Mouse (Mus musculus) MEL (cell line): ENCODE data around the gene Wdr18. TPM values are rescaled to one million over a fixed set of nuclear protein-coding genes. Genes with fewer than 3 reads are reported as not detected.

Experiments
- DNase-seq: peaks from one replicate; pipeline ENCODE4 v3.0.0; 2011; ENCODE audit warnings: low read depth, low spot score
- H3K27ac ChIP-seq: 2 replicates; pipeline ENCODE4 v1.5.1; 2012; ENCODE audit warnings: low read depth, mild to moderate bottlenecking, control low read depth, low read length, moderate library complexity; ENCODE audit not compliant: control insufficient read depth
- H3K27me3 ChIP-seq, 2 experiments: fragments of 150-350 bp in 1 of 2; sonication (generic) in 1 of 2; 2 replicates each; pipeline ENCODE4 v1.6.1; 2012; ENCODE audit warnings: low read length in 2 of 2, mild to moderate bottlenecking in 2 of 2, improper control_type of control experiment in 1 of 2, moderate library complexity in 1 of 2; ENCODE audit not compliant: insufficient read depth in 2 of 2, control insufficient read depth in 1 of 2
- H3K36me3 ChIP-seq, 2 experiments: 2 replicates each; pipeline ENCODE4 v1.6.1; 2012 to 2014; ENCODE audit warnings: low read length in 2 of 2, improper control_type of control experiment in 1 of 2, inconsistent platforms in 1 of 2, mild to moderate bottlenecking in 1 of 2; ENCODE audit not compliant: insufficient read depth in 2 of 2, control insufficient read depth in 1 of 2
- H3K4me1 ChIP-seq, 2 experiments: fragments of 150-350 bp in 1 of 2; sonication (generic) in 1 of 2; 2 replicates each; pipeline ENCODE4 v1.6.1; 2012; ENCODE audit warnings: low read length in 2 of 2, improper control_type of control experiment in 1 of 2, mild to moderate bottlenecking in 1 of 2; ENCODE audit not compliant: insufficient read depth in 2 of 2, control insufficient read depth in 1 of 2
- H3K4me3 ChIP-seq, 2 experiments: fragments of 150-350 bp in 1 of 2; sonication (generic) in 1 of 2; 2 replicates each; pipeline ENCODE4 v1.5.1; 2012; ENCODE audit warnings: low read depth in 2 of 2, low read length in 2 of 2, mild to moderate bottlenecking in 2 of 2, moderate library complexity in 2 of 2, control low read depth in 1 of 2, improper control_type of control experiment in 1 of 2; ENCODE audit not compliant: control insufficient read depth in 1 of 2, insufficient read depth in 1 of 2
- H3K79me2 ChIP-seq: 2 replicates; pipeline ENCODE4 v1.6.1; 2012; ENCODE audit warnings: mild to moderate bottlenecking, low read length, moderate library complexity; ENCODE audit not compliant: control insufficient read depth, poor library complexity, insufficient read depth
- H3K9ac ChIP-seq: 2 replicates; pipeline ENCODE4 v1.6.1; 2012; ENCODE audit warnings: low read depth, mild to moderate bottlenecking, control low read depth, low read length, moderate library complexity; ENCODE audit not compliant: control insufficient read depth, poor library complexity, severe bottlenecking
- H3K9me3 ChIP-seq: fragments of 150-350 bp; sonication (generic); replicated peaks from 2 replicates; pipeline ENCODE4 v1.6.1; 2012; ENCODE audit warnings: mild to moderate bottlenecking, low read length, improper control_type of control experiment, moderate library complexity; ENCODE audit not compliant: insufficient read depth
- BHLHE40 ChIP-seq: IDR thresholded peaks from 2 replicates; pipeline ENCODE4 v1.6.1; 2012; ENCODE audit warnings: low read depth, mild to moderate bottlenecking, inconsistent platforms, low read length, improper control_type of control experiment, borderline replicate concordance
- CHD1 ChIP-seq: IDR thresholded peaks from 2 replicates; pipeline ENCODE4 v1.6.1; 2012; ENCODE audit warnings: low read depth, mild to moderate bottlenecking, inconsistent platforms, low read length, improper control_type of control experiment
- CHD2 ChIP-seq: IDR thresholded peaks from 2 replicates; pipeline ENCODE4 v1.6.1; 2011; ENCODE audit warnings: low read length, improper control_type of control experiment
- CTCF ChIP-seq, 3 experiments: IDR thresholded peaks in 2 of 3; conservative IDR thresholded peaks in 1 of 3; 2 replicates each; pipeline ENCODE4 v1.5.1; 2011 to 2012; ENCODE audit warnings: low read length in 3 of 3, low read depth in 2 of 3, mild to moderate bottlenecking in 2 of 3, improper control_type of control experiment in 1 of 3, inconsistent platforms in 1 of 3, mixed read lengths in 1 of 3, moderate library complexity in 1 of 3; ENCODE audit not compliant: control insufficient read depth in 1 of 3, insufficient read depth in 1 of 3, poor library complexity in 1 of 3, severe bottlenecking in 1 of 3
- E2F4 ChIP-seq: IDR thresholded peaks from 2 replicates; pipeline ENCODE4 v1.6.1; 2011; ENCODE audit warnings: low read depth, low read length, improper control_type of control experiment, borderline replicate concordance
- EP300 ChIP-seq, 2 experiments: IDR thresholded peaks; 2 replicates each; pipeline ENCODE4 v1.6.1; 2011; ENCODE audit warnings: improper control_type of control experiment in 2 of 2, low read length in 2 of 2, low read depth in 1 of 2, mild to moderate bottlenecking in 1 of 2
- ETS1 ChIP-seq: IDR thresholded peaks from 2 replicates; pipeline ENCODE4 v1.6.1; 2012; ENCODE audit warnings: low read depth, mild to moderate bottlenecking, inconsistent platforms, low read length, improper control_type of control experiment, moderate library complexity
- GATA1 ChIP-seq: IDR thresholded peaks from 2 replicates; pipeline ENCODE4 v1.6.1; 2011; ENCODE audit warnings: low read depth, low read length, improper control_type of control experiment
- HCFC1 ChIP-seq: IDR thresholded peaks from 2 replicates; pipeline ENCODE4 v1.6.1; 2012; ENCODE audit warnings: low read depth, mild to moderate bottlenecking, inconsistent platforms, low read length, improper control_type of control experiment, moderate library complexity
- JUND ChIP-seq: IDR thresholded peaks from 2 replicates; pipeline ENCODE4 v1.6.1; 2011; ENCODE audit warnings: low read depth, mild to moderate bottlenecking, improper control_type of control experiment, low read length
- KAT2A ChIP-seq: conservative IDR thresholded peaks from 2 replicates; pipeline ENCODE4 v1.6.1; 2012; ENCODE audit warnings: low read depth, low read length, improper control_type of control experiment, inconsistent platforms
- MAX ChIP-seq: IDR thresholded peaks from 2 replicates; pipeline ENCODE4 v1.6.1; 2011; ENCODE audit warnings: low read length, improper control_type of control experiment
- MEF2A ChIP-seq: IDR thresholded peaks from 2 replicates; pipeline ENCODE4 v1.6.1; 2014; ENCODE audit warnings: low read depth, mild to moderate bottlenecking, inconsistent platforms, low read length, improper control_type of control experiment; ENCODE audit not compliant: poor library complexity, insufficient replicate concordance, severe bottlenecking; ENCODE audit errors: extremely low read depth
- MYC ChIP-seq: IDR thresholded peaks from 2 replicates; pipeline ENCODE4 v1.6.1; 2011; ENCODE audit warnings: low read depth, mild to moderate bottlenecking, low read length, improper control_type of control experiment, moderate library complexity
- NELFE ChIP-seq: IDR thresholded peaks from 2 replicates; pipeline ENCODE4 v1.6.1; 2011; ENCODE audit warnings: low read depth, low read length, improper control_type of control experiment
- POLR2A ChIP-seq, 2 experiments: IDR thresholded peaks; 2 replicates each; pipeline ENCODE4 v1.6.1; 2011 to 2012; ENCODE audit warnings: low read length in 2 of 2, mild to moderate bottlenecking in 2 of 2, control low read depth in 1 of 2, improper control_type of control experiment in 1 of 2, low read depth in 1 of 2, moderate library complexity in 1 of 2; ENCODE audit not compliant: control insufficient read depth in 1 of 2, insufficient read depth in 1 of 2, poor library complexity in 1 of 2
- POLR2AphosphoS2 ChIP-seq: IDR thresholded peaks from 2 replicates; pipeline ENCODE4 v1.6.1; 2011; ENCODE audit warnings: low read length, improper control_type of control experiment
- POLR2AphosphoS5 ChIP-seq: IDR thresholded peaks from 2 replicates; pipeline ENCODE4 v1.6.1; 2012; ENCODE audit warnings: low read depth, borderline replicate concordance, mild to moderate bottlenecking, inconsistent platforms, low read length, moderate library complexity, mixed read lengths
- TAL1 ChIP-seq: IDR thresholded peaks from 2 replicates; pipeline ENCODE4 v1.6.1; 2012; ENCODE audit warnings: mild to moderate bottlenecking, inconsistent platforms, low read length, moderate library complexity, mixed read lengths
- TBP ChIP-seq: IDR thresholded peaks from 2 replicates; pipeline ENCODE4 v1.8.0; 2011; ENCODE audit warnings: low read depth, low read length, improper control_type of control experiment
- TCF12 ChIP-seq: IDR thresholded peaks from 2 replicates; pipeline ENCODE4 v1.6.1; 2014; ENCODE audit warnings: low read depth, mild to moderate bottlenecking, inconsistent platforms, low read length, improper control_type of control experiment, moderate library complexity
- ZC3H11A ChIP-seq: IDR thresholded peaks from 2 replicates; pipeline ENCODE4 v1.6.1; 2012; ENCODE audit warnings: low read depth, mild to moderate bottlenecking, inconsistent platforms, low read length, improper control_type of control experiment
- ZKSCAN1 ChIP-seq: IDR thresholded peaks from 2 replicates; pipeline ENCODE4 v1.6.1; 2012; ENCODE audit warnings: low read depth, mild to moderate bottlenecking, inconsistent platforms, low read length, improper control_type of control experiment, moderate library complexity
- polyA plus RNA-seq, 2 experiments: library from polyadenylated mRNA; stranded (reverse) in 1 of 2; unstranded in 1 of 2; fragments of >175 nt in 1 of 2; fragments of >200 nt in 1 of 2; gene quantifications; 2 replicates each; pipeline versions ENCODE4 v1.2.1 to v1.2.4; 2012; ENCODE audit warnings: low replicate concordance in 2 of 2, low read depth in 1 of 2; ENCODE audit not compliant: insufficient read length in 2 of 2, insufficient read depth in 1 of 2, missing spikeins in 1 of 2
- total RNA-seq: library from RNA; depleted of rRNA; stranded (reverse); fragments of 300-350 nt; gene quantifications from 2 replicates; pipeline ENCODE4 v1.2.3, GENCODE M21; 2012

Wdr18 gene
- total and polyA plus RNA-seq, 3 experiments = 89.5 to 107 TPM; not detected in 1

GRCm38 (mm10) chr10:79936911-79937441, 23.0 kb upstream of the Wdr18 start:
- no peaks in the 10 kb centered on the region; a peak in 1 of 4 replicates for H3K36me3 ChIP-seq
- H3K4me1 ChIP-seq = 0 out of 4 replicates have a peak, but pooled peaks cover 0 to 4% of the 10 kb centered on the region in 2 experiments
- no peak for DNase-seq
- H3K27ac ChIP-seq = no peak overlapping the region
- H3K27me3 ChIP-seq = no peaks in the 10 kb centered on the region
- TF ChIP-seq ETS1 (0 out of 2 replicates have a peak, but pooled peaks have one; percentile 5), MYC (no peak), POLR2AphosphoS5 (no peak), BHLHE40 (peak; percentile 51; the same call in 1 of the 2 replicates)
- H3K4me3 ChIP-seq = no peak overlapping the region
- H3K79me2 ChIP-seq = no peaks in the 10 kb centered on the region
- no peak overlapping the region for H3K9ac ChIP-seq
- H3K9me3 ChIP-seq = no peaks in the 10 kb centered on the region

- no peak overlapping the region for H3K9ac ChIP-seq
- TF ChIP-seq MYC (no peak), CTCF (IDR thresholded peaks at IDR 0.05 in 2 of 3, conservative IDR thresholded peaks at IDR 0.05 in 1 of 3; ENCODE audit: control insufficient read depth in 1 of 3, insufficient read depth in 1 of 3, low read depth in 2 of 3, low read length in 3 of 3, poor library complexity in 1 of 3, severe bottlenecking in 1 of 3) (no peak), NELFE (no peak), GATA1 (no peak), POLR2AphosphoS2 (no peak), BHLHE40 (no peak)
- H3K79me2 ChIP-seq = no peaks in the 10 kb centered on the region
- DNase-seq = no peak
- H3K27me3 ChIP-seq = no peaks in the 10 kb centered on the region
- no peaks in the 10 kb centered on the region for H3K9me3 ChIP-seq
- H3K4me1 ChIP-seq = 0 out of 4 replicates have a peak, but pooled peaks cover 0 to 4% of the 10 kb centered on the region in 2 experiments
- H3K4me3 ChIP-seq = no peak overlapping the region
- no peaks in the 10 kb centered on the region; a peak in 1 of 4 replicates for H3K36me3 ChIP-seq
- no peak overlapping the region for H3K27ac ChIP-seq
Measured at GRCm38 (mm10) chr10:79937775-79938526, 22.0 kb upstream of the Wdr18 start.

- H3K9me3 ChIP-seq = no peaks in the 10 kb centered on the region
- H3K36me3 ChIP-seq = no peaks in the 10 kb centered on the region; a peak in 1 of 4 replicates
- H3K27ac ChIP-seq = no peak overlapping the region
- no peaks in the 10 kb centered on the region for H3K27me3 ChIP-seq
- DNase-seq = no peak
- H3K79me2 ChIP-seq = no peaks in the 10 kb centered on the region
- H3K9ac ChIP-seq = no peak overlapping the region
- TF ChIP-seq TBP (no peak), BHLHE40 (no peak), HCFC1 (no peak), MEF2A (no peak), CTCF (IDR thresholded peaks at IDR 0.05 in 2 of 3, conservative IDR thresholded peaks at IDR 0.05 in 1 of 3; ENCODE audit: control insufficient read depth in 1 of 3, insufficient read depth in 1 of 3, low read depth in 2 of 3, low read length in 3 of 3, poor library complexity in 1 of 3, severe bottlenecking in 1 of 3) (no peak), TAL1 (no peak), MAX (no peak), TCF12 (no peak), ZKSCAN1 (no peak), ZC3H11A (no peak), E2F4 (no peak), POLR2A (IDR thresholded peaks at IDR 0.05; ENCODE audit: control insufficient read depth in 1 of 2, insufficient read depth in 1 of 2, low read depth in 1 of 2, low read length in 2 of 2, poor library complexity in 1 of 2) (no peak), CHD2 (no peak), KAT2A (no peak), EP300 (IDR thresholded peaks at IDR 0.05; ENCODE audit: low read depth in 1 of 2, low read length in 2 of 2) (no peak), JUND (no peak), CHD1 (no peak)
- no peak overlapping the region for H3K4me3 ChIP-seq
- H3K4me1 ChIP-seq = 0 out of 4 replicates have a peak, but pooled peaks cover 0 to 4% of the 10 kb centered on the region in 2 experiments
Measured at GRCm38 (mm10) chr10:79940749-79941148, 19.2 kb upstream of the Wdr18 start.
